Mouse (Mus musculus): ENCODE measurements at regions not wholly inside any gene's neighbourhood (a gene's known extent, or its start where the extent isn't known, plus 50 kb on each side); places are given as distances from the start of the nearest gene placed in this dataset.

DNA sequence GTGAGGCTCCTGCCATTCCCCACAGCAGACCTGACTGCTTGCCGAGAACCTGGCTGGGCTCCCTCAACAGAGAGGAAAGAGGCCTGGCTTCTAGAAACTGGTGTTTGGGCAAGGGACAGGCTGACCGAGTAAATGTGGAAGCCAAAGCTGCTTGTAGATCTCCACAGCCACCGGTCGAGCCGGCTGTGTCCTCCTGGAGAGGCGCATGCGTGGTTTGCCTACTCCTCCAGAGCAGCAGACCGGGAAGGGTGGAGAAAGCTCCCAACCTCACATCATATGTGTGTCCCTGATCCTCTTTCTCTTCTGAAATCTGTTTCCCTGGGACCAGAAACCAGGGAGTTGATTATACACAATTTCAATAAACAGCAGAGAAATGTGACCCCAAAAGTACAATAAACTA, 92.0 kb downstream of the Dad1 start:
- no peak for TF ChIP-seq POLR2A (IDR thresholded peaks at IDR 0.05; ENCODE audit: extremely low read depth, insufficient read depth, low read length)
- no peak for TF ChIP-seq CTCF (IDR thresholded peaks at IDR 0.05; ENCODE audit: extremely low read depth, insufficient read depth, low read length)
